Mouse (Mus musculus): ENCODE results near the gene Jph2. TPM values are rescaled to one million over a fixed set of nuclear protein-coding genes. Genes with fewer than 3 reads are reported as not detected.

The Jph2 gene
- polyA plus RNA-seq, 1 experiment from 2014 or later: 3.3 TPM

- no peaks in the 10 kb centered on the region for H3K36me3 ChIP-seq (ENCODE audit: insufficient read depth, low read length)
- H3K9me3 ChIP-seq (ENCODE audit: low read length): no peaks in the 10 kb centered on the region
- H3K27ac ChIP-seq (ENCODE audit: low read length): no peak overlapping the region
- ATAC-seq (ENCODE audit: low FRiP score, low TSS enrichment): no peak
- 49% methylated on average over 5 of the region's 5 CpGs for WGBS
- no peaks in the 10 kb centered on the region for H3K27me3 ChIP-seq (ENCODE audit: insufficient read depth, low read length)
- H3K4me3 ChIP-seq (ENCODE audit: low read length): no peak overlapping the region
- H3K9ac ChIP-seq (replicated peaks; ENCODE audit: low read length): no peak overlapping the region
- H3K4me1 ChIP-seq (ENCODE audit: insufficient read depth, low read length): no peaks in the 10 kb centered on the region
- H3K4me2 ChIP-seq (replicated peaks; ENCODE audit: low read depth, low read length): no peak overlapping the region
Measured at GRCm38 (mm10) chr2:163350443-163350842, 47.4 kb downstream of the Jph2 start.

- H3K9ac ChIP-seq (replicated peaks; ENCODE audit: low read length): no peak overlapping the region
- H3K4me3 ChIP-seq (ENCODE audit: low read length): no peak overlapping the region
- H3K27ac ChIP-seq (ENCODE audit: low read length): no peak overlapping the region
- 66% methylated on average over 9 of the region's 9 CpGs for WGBS
- no peaks in the 10 kb centered on the region for H3K27me3 ChIP-seq (ENCODE audit: insufficient read depth, low read length)
- no peaks in the 10 kb centered on the region for H3K9me3 ChIP-seq (ENCODE audit: low read length)
- ATAC-seq (ENCODE audit: low FRiP score, low TSS enrichment): no peak
- H3K36me3 ChIP-seq (ENCODE audit: insufficient read depth, low read length): no peaks in the 10 kb centered on the region
- H3K4me2 ChIP-seq (replicated peaks; ENCODE audit: low read depth, low read length): no peak overlapping the region
- H3K4me1 ChIP-seq (ENCODE audit: insufficient read depth, low read length): no peaks in the 10 kb centered on the region
Measured at GRCm38 (mm10) chr2:163349411-163349810, 48.4 kb downstream of the Jph2 start.

GRCm38 (mm10) chr2:163348677-163349076, 49.1 kb downstream of the Jph2 start:
- H3K9ac ChIP-seq (replicated peaks; ENCODE audit: low read length): no peak overlapping the region
- no peak for ATAC-seq (ENCODE audit: low FRiP score, low TSS enrichment)
- no peaks in the 10 kb centered on the region for H3K36me3 ChIP-seq (ENCODE audit: insufficient read depth, low read length)
- H3K4me2 ChIP-seq (replicated peaks; ENCODE audit: low read depth, low read length): no peak overlapping the region
- H3K27me3 ChIP-seq (ENCODE audit: insufficient read depth, low read length): no peaks in the 10 kb centered on the region
- 68% methylated on average over 7 of the region's 7 CpGs for WGBS
- H3K4me3 ChIP-seq (ENCODE audit: low read length): no peak overlapping the region
- H3K27ac ChIP-seq (ENCODE audit: low read length): no peak overlapping the region
- no peaks in the 10 kb centered on the region for H3K4me1 ChIP-seq (ENCODE audit: insufficient read depth, low read length)
- no peaks in the 10 kb centered on the region for H3K9me3 ChIP-seq (ENCODE audit: low read length)

GRCm38 (mm10) chr2:163347517-163348184, 50.1 kb downstream of the Jph2 start:
- no peaks in the 10 kb centered on the region for H3K4me1 ChIP-seq (ENCODE audit: insufficient read depth, low read length)
- H3K4me3 ChIP-seq (ENCODE audit: low read length): no peak overlapping the region
- H3K4me2 ChIP-seq (replicated peaks; ENCODE audit: low read depth, low read length): no peak overlapping the region
- H3K36me3 ChIP-seq (ENCODE audit: insufficient read depth, low read length): no peaks in the 10 kb centered on the region
- H3K27me3 ChIP-seq (ENCODE audit: insufficient read depth, low read length): no peaks in the 10 kb centered on the region
- no peak overlapping the region for H3K9ac ChIP-seq (replicated peaks; ENCODE audit: low read length)
- H3K27ac ChIP-seq (ENCODE audit: low read length): no peak overlapping the region
- no peaks in the 10 kb centered on the region for H3K9me3 ChIP-seq (ENCODE audit: low read length)
- 83% methylated on average over 8 of the region's 8 CpGs for WGBS
- no peak for ATAC-seq (ENCODE audit: low FRiP score, low TSS enrichment)

- H3K27me3 ChIP-seq (ENCODE audit: insufficient read depth, low read length): no peaks in the 10 kb centered on the region
- no peaks in the 10 kb centered on the region for H3K4me1 ChIP-seq (ENCODE audit: insufficient read depth, low read length)
- ATAC-seq (ENCODE audit: low FRiP score, low TSS enrichment): no peak
- no peak overlapping the region for H3K4me3 ChIP-seq (ENCODE audit: low read length)
- no peak overlapping the region for H3K4me2 ChIP-seq (replicated peaks; ENCODE audit: low read depth, low read length)
- WGBS: 78% methylated on average over 11 of the region's 11 CpGs
- no peaks in the 10 kb centered on the region for H3K36me3 ChIP-seq (ENCODE audit: insufficient read depth, low read length)
- H3K9ac ChIP-seq (replicated peaks; ENCODE audit: low read length): no peak overlapping the region
- H3K27ac ChIP-seq (ENCODE audit: low read length): no peak overlapping the region
- no peaks in the 10 kb centered on the region for H3K9me3 ChIP-seq (ENCODE audit: low read length)
Measured at GRCm38 (mm10) chr2:163346497-163346896, 51.3 kb downstream of the Jph2 start.

GRCm38 (mm10) chr2:163344976-163345660, 52.7 kb downstream of the Jph2 start:
- H3K9ac ChIP-seq (replicated peaks; ENCODE audit: low read length): no peak overlapping the region
- no peak for ATAC-seq (ENCODE audit: low FRiP score, low TSS enrichment)
- no peak overlapping the region for H3K4me2 ChIP-seq (replicated peaks; ENCODE audit: low read depth, low read length)
- H3K36me3 ChIP-seq (ENCODE audit: insufficient read depth, low read length): no peaks in the 10 kb centered on the region
- H3K4me1 ChIP-seq (ENCODE audit: insufficient read depth, low read length): no peaks in the 10 kb centered on the region
- H3K27me3 ChIP-seq (ENCODE audit: insufficient read depth, low read length): peaks cover 9% of the 10 kb centered on the region
- WGBS: 61% methylated on average over 13 of the region's 13 CpGs
- H3K9me3 ChIP-seq (ENCODE audit: low read length): no peaks in the 10 kb centered on the region
- no peak overlapping the region for H3K4me3 ChIP-seq (ENCODE audit: low read length)
- H3K27ac ChIP-seq (ENCODE audit: low read length): no peak overlapping the region

- H3K4me1 ChIP-seq (ENCODE audit: insufficient read depth, low read length): peaks cover 9% of the 10 kb centered on the region
- H3K4me3 ChIP-seq (ENCODE audit: low read length): no peak overlapping the region
- no peak overlapping the region for H3K4me2 ChIP-seq (replicated peaks; ENCODE audit: low read depth, low read length)
- H3K27ac ChIP-seq (ENCODE audit: low read length): no peak overlapping the region
- 93% methylated on average over 4 of the region's 4 CpGs for WGBS
- no peaks in the 10 kb centered on the region for H3K36me3 ChIP-seq (ENCODE audit: insufficient read depth, low read length)
- H3K9me3 ChIP-seq (ENCODE audit: low read length): no peaks in the 10 kb centered on the region
- no peak for ATAC-seq (ENCODE audit: low FRiP score, low TSS enrichment)
- no peak overlapping the region for H3K9ac ChIP-seq (replicated peaks; ENCODE audit: low read length)
- peaks cover 24% of the 10 kb centered on the region for H3K27me3 ChIP-seq (ENCODE audit: insufficient read depth, low read length)
Measured at GRCm38 (mm10) chr2:163343671-163344070, 54.1 kb downstream of the Jph2 start.

- no peak overlapping the region for H3K4me3 ChIP-seq (ENCODE audit: low read length)
- H3K27ac ChIP-seq (ENCODE audit: low read length): no peak overlapping the region
- ATAC-seq (ENCODE audit: low FRiP score, low TSS enrichment): peak; percentile 53; the same call in 1 of the 2 replicates
- H3K4me2 ChIP-seq (replicated peaks; ENCODE audit: low read depth, low read length): no peak overlapping the region
- H3K9ac ChIP-seq (replicated peaks; ENCODE audit: low read length): no peak overlapping the region
- peaks cover 48% of the 10 kb centered on the region for H3K27me3 ChIP-seq (ENCODE audit: insufficient read depth, low read length)
- H3K36me3 ChIP-seq (ENCODE audit: insufficient read depth, low read length): no peaks in the 10 kb centered on the region
- peaks cover 9% of the 10 kb centered on the region for H3K4me1 ChIP-seq (ENCODE audit: insufficient read depth, low read length)
- no peaks in the 10 kb centered on the region for H3K9me3 ChIP-seq (ENCODE audit: low read length)
- 23% methylated on average over 9 of the region's 9 CpGs for WGBS
Measured at GRCm38 (mm10) chr2:163340263-163340662, 57.5 kb downstream of the Jph2 start.

- H3K4me1 ChIP-seq (ENCODE audit: insufficient read depth, low read length): no peaks in the 10 kb centered on the region
- no peak overlapping the region for H3K9ac ChIP-seq (replicated peaks; ENCODE audit: low read length)
- 73% methylated on average over 13 of the region's 13 CpGs for WGBS
- peaks cover 20% of the 10 kb centered on the region for H3K27me3 ChIP-seq (ENCODE audit: insufficient read depth, low read length)
- no peaks in the 10 kb centered on the region for H3K36me3 ChIP-seq (ENCODE audit: insufficient read depth, low read length)
- no peak overlapping the region for H3K27ac ChIP-seq (ENCODE audit: low read length)
- no peak overlapping the region for H3K4me3 ChIP-seq (ENCODE audit: low read length)
- H3K4me2 ChIP-seq (replicated peaks; ENCODE audit: low read depth, low read length): no peak overlapping the region
- ATAC-seq (ENCODE audit: low FRiP score, low TSS enrichment): no peak
- H3K9me3 ChIP-seq (ENCODE audit: low read length): no peaks in the 10 kb centered on the region
Measured at GRCm38 (mm10) chr2:163332368-163333055, 65.3 kb downstream of the Jph2 start.

- H3K36me3 ChIP-seq (ENCODE audit: insufficient read depth, low read length): no peaks in the 10 kb centered on the region
- 74% methylated on average over 6 of the region's 6 CpGs for WGBS
- no peaks in the 10 kb centered on the region for H3K4me1 ChIP-seq (ENCODE audit: insufficient read depth, low read length)
Measured at GRCm38 (mm10) chr2:163331423-163331822, 66.4 kb downstream of the Jph2 start.

More at GRCm38 (mm10) chr2:163331423-163331822, 66.4 kb downstream of the Jph2 start:
- no peak for ATAC-seq (ENCODE audit: low FRiP score, low TSS enrichment)
- no peak overlapping the region for H3K9ac ChIP-seq (replicated peaks; ENCODE audit: low read length)
- no peaks in the 10 kb centered on the region for H3K9me3 ChIP-seq (ENCODE audit: low read length)
- peaks cover 11% of the 10 kb centered on the region; the same call in 1 of the 2 replicates for H3K27me3 ChIP-seq (ENCODE audit: insufficient read depth, low read length)
- H3K27ac ChIP-seq (ENCODE audit: low read length): no peak overlapping the region
- no peak overlapping the region for H3K4me2 ChIP-seq (replicated peaks; ENCODE audit: low read depth, low read length)
- H3K4me3 ChIP-seq (ENCODE audit: low read length): no peak overlapping the region

Measured in kidney, embryonic 16.5 days (tissue).